Mouse (Mus musculus) kidney, adult 2 months (tissue): ENCODE results near the gene Taar4. TPM values are rescaled to one million over a fixed set of nuclear protein-coding genes. Genes with fewer than 3 reads are reported as not detected.
A peak's percentile ranks its signal among the peaks of the same experiment; 100 is the strongest.

ENCODE experiments used
- DNase-seq: peaks from one replicate; pipeline ENCODE4 v3.0.0; 2021
- H3K27ac ChIP-seq: fragments of 200-500 bp; 2 replicates; pipeline ENCODE4 v1.5.1; 2012; ENCODE audit warnings: low read depth, low read length, control low read depth, inconsistent platforms; ENCODE audit not compliant: insufficient read depth
- H3K27me3 ChIP-seq: fragments of 200-500 bp; replicated peaks from 2 replicates; pipeline ENCODE4 v1.6.1; 2012; ENCODE audit warnings: mild to moderate bottlenecking, moderate library complexity, low read length, inconsistent platforms; ENCODE audit not compliant: control insufficient read depth, insufficient read depth
- H3K36me3 ChIP-seq: fragments of 200-500 bp; 2 replicates; pipeline ENCODE4 v1.6.1; 2012; ENCODE audit warnings: mild to moderate bottlenecking, moderate library complexity, low read length, inconsistent platforms; ENCODE audit not compliant: control insufficient read depth, insufficient read depth
- H3K4me1 ChIP-seq: fragments of 200-500 bp; 2 replicates; pipeline ENCODE4 v1.6.1; 2011; ENCODE audit warnings: low read length; ENCODE audit not compliant: control insufficient read depth, insufficient read depth
- H3K4me3 ChIP-seq: fragments of 200-500 bp; 2 replicates; pipeline ENCODE4 v1.5.1; 2011; ENCODE audit warnings: mild to moderate bottlenecking, low read depth, low read length, control low read depth; ENCODE audit not compliant: insufficient read depth
- CTCF ChIP-seq: fragments of 200-500 bp; conservative IDR thresholded peaks from 2 replicates; pipeline ENCODE4 v1.5.1; 2011; ENCODE audit warnings: low read depth, mild to moderate bottlenecking, control low read depth, low read length, moderate library complexity, mixed read lengths; ENCODE audit not compliant: insufficient read depth, insufficient read length
- POLR2A ChIP-seq: fragments of 200-500 bp; IDR thresholded peaks from one replicate; pipeline ENCODE4 v1.6.1; 2011; ENCODE audit warnings: low read depth, low read length, control low read depth
- WGBS: fragments of 180-500 bp; shearing (Covaris S2); methylation state at CpG from one replicate; pipeline ENCODE4 v1.1.7; 2018; 5-methylcytosine and 5-hydroxymethylcytosine counted together
- polyA plus RNA-seq: library from polyadenylated mRNA; depleted of rRNA; stranded (reverse); fragments of >200 nt; gene quantifications from 2 replicates; pipeline ENCODE4 v1.2.3, GENCODE M21; 2012

Gene Taar4
- polyA plus RNA-seq, 1 experiment = not detected

GRCm38 (mm10) chr10:23949508-23950005 lies 10.7 kb upstream of the Taar4 start, which contains the start of gene Taar3:
Gene Taar3 (plus strand): TSS chr10:23949558.
- Histone ChIP-seq H3K27me3 (no peaks in the 10 kb centered on the region), H3K36me3 (no peaks in the 10 kb centered on the region), H3K4me1 (no peaks in the 10 kb centered on the region), H3K27ac (no peak within 1 kb of the TSS), H3K4me3 (no peak within 1 kb of the TSS)
- TF ChIP-seq POLR2A (no peak), CTCF (no peak)
- 91% methylated on average over 16 of the region's 16 CpGs for WGBS
- no peak for DNase-seq

DNA sequence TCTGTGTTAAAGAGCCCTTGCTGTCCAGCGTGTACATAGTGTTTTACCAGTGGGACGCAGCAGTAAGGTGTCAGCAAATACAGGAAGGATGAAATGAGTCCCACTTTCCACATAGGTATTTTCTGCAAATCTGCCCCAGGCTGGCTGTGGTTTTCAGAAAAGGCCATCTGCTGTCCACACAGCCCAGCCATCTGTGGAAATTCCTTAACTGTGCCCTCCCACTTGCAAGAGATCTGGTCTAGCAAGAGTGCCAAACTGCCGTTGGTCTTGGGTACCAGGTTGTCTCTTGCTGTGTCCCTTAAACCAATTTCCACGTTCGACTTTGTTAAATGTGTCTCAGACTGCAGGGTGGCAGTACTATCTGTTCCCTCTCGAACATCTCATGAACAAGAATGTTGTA lies 8.6 kb upstream of the Taar4 start:
- TF ChIP-seq POLR2A (no peak), CTCF (no peak)
- H3K4me3 ChIP-seq = no peak overlapping the region
- H3K27ac ChIP-seq = no peak overlapping the region
- WGBS = 75% methylated on average over 6 of the region's 6 CpGs
- DNase-seq = no peak
- H3K4me1 ChIP-seq = no peaks in the 10 kb centered on the region
- no peaks in the 10 kb centered on the region for H3K27me3 ChIP-seq
- no peaks in the 10 kb centered on the region for H3K36me3 ChIP-seq

- peak; percentile 82 for DNase-seq
- WGBS = 20% methylated on average over 3 of the region's 3 CpGs
- no peaks in the 10 kb centered on the region for H3K36me3 ChIP-seq
- no peak overlapping the region for H3K4me3 ChIP-seq
- H3K27me3 ChIP-seq = no peaks in the 10 kb centered on the region
- no peak for TF ChIP-seq CTCF
- TF ChIP-seq POLR2A = no peak
- no peaks in the 10 kb centered on the region for H3K4me1 ChIP-seq
- H3K27ac ChIP-seq = no peak overlapping the region
Measured at GRCm38 (mm10) chr10:23959071-23959470, 1.2 kb upstream of the Taar4 start.

GRCm38 (mm10) chr10:23963444-23963843 lies 3.1 kb downstream of the Taar4 start:
- Histone ChIP-seq H3K36me3 (no peaks in the 10 kb centered on the region), H3K27ac (no peak overlapping the region), H3K27me3 (no peaks in the 10 kb centered on the region), H3K4me3 (no peak overlapping the region), H3K4me1 (no peaks in the 10 kb centered on the region)
- DNase-seq = no peak
- no peak for TF ChIP-seq POLR2A
- TF ChIP-seq CTCF = no peak
- 35% methylated on average over 3 of the region's 3 CpGs for WGBS

DNA sequence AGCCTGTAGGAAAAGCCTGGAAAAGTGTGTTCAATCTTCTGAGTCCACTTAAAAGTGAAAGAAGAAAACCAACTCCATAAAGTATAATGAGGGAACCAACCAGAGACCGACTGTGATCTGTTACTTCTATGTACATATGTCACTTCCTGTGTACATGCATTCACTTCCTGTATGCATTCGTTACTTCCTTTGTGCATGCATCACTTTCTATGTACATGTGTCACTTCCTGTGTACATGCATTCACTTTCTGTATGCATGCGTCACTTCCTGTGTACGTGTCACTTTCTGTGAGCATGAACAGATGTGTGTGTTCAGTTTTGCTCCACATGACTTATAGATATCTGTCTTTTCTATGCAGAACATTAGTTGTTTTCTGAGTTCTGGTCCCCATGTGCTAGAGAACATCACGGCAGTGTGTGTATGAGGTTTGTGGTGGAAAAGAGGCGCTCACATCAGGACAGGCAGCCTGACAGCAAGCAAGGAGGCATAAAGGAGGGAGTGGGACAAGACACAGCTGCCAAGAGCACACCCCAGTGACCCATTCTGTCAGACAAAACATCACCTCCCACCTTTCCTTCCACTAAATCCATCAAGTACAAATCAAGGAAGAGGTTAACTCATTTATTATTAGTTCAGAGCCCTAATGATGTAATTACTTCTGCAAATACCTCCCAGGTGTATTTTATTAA lies 4.8 kb downstream of the Taar4 start:
- H3K36me3 ChIP-seq = no peaks in the 10 kb centered on the region
- TF ChIP-seq CTCF = no peak
- TF ChIP-seq POLR2A = no peak
- no peak overlapping the region for H3K4me3 ChIP-seq
- WGBS = 74% methylated on average over 6 of the region's 6 CpGs
- H3K4me1 ChIP-seq = no peaks in the 10 kb centered on the region
- no peak for DNase-seq
- no peaks in the 10 kb centered on the region for H3K27me3 ChIP-seq
- no peak overlapping the region for H3K27ac ChIP-seq

DNA sequence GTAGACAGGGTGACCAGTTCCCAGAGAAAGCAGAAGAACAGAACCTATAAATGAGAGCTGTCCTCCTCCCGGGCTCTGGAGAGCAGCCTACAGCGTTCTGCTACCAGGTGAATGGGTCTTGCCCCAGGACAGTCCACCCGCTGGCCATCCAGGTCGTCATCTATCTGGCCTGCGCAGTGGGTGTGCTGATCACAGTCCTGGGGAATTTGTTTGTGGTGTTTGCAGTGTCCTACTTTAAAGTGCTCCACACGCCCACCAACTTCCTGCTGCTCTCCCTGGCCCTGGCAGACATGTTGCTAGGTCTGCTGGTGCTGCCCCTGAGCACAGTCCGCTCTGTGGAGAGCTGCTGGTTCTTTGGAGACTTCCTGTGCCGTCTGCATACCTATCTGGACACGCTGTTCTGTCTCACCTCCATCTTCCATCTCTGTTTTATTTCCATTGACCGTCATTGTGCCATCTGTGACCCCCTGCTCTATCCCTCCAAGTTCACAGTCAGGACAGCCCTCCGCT lies 10.4 kb downstream of the Taar4 start, which contains the start of gene Taar5:
Gene Taar5, plus strand, starts transcription at position 51 of the 510 bp plus-strand sequence.
- H3K4me3 ChIP-seq = no peak within 1 kb of the TSS
- H3K27me3 ChIP-seq = no peaks in the 10 kb centered on the region
- H3K36me3 ChIP-seq = no peaks in the 10 kb centered on the region
- 90% methylated on average over 11 of the region's 11 CpGs for WGBS
- TF ChIP-seq CTCF = no peak
- no peak for TF ChIP-seq POLR2A
- no peak for DNase-seq
- no peak within 1 kb of the TSS for H3K27ac ChIP-seq
- no peaks in the 10 kb centered on the region for H3K4me1 ChIP-seq

GRCm38 (mm10) chr10:23971256-23971655 lies 11.0 kb downstream of the Taar4 start:
- no peak for DNase-seq
- Histone ChIP-seq H3K27ac (no peak overlapping the region), H3K4me1 (no peaks in the 10 kb centered on the region), H3K4me3 (no peak overlapping the region), H3K36me3 (no peaks in the 10 kb centered on the region), H3K27me3 (no peaks in the 10 kb centered on the region)
- TF ChIP-seq CTCF = no peak
- no peak for TF ChIP-seq POLR2A
- 83% methylated on average over 5 of the region's 5 CpGs for WGBS
